Mouse (Mus musculus): ENCODE data around the gene Btg4.
"Not testable (repeated sequence)": the region's sequence is repeated elsewhere in the genome, so short reads cannot be mapped to it uniquely, and the experiment has no call there.

Gene Btg4

DNA sequence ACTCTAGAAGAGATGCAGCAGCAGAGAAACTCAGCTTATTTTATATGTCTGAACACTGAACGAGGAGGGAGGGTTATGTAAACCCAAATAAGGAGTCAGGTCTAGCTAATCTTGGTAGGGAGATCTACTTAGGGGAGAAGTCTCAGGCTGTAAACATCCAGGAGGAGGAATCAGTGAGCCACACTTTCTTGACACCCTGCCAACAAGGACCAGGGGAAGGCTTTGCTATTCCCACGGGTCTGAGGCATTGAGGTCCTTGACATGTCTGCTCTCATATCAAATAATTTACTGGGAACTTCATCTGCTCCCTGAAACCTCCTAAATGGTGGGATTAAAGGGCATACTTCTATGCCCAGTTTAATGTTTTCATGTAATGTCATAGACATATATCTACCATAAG is 35.6 kb downstream of the Btg4 start:
- no peak for DNase-seq

DNA sequence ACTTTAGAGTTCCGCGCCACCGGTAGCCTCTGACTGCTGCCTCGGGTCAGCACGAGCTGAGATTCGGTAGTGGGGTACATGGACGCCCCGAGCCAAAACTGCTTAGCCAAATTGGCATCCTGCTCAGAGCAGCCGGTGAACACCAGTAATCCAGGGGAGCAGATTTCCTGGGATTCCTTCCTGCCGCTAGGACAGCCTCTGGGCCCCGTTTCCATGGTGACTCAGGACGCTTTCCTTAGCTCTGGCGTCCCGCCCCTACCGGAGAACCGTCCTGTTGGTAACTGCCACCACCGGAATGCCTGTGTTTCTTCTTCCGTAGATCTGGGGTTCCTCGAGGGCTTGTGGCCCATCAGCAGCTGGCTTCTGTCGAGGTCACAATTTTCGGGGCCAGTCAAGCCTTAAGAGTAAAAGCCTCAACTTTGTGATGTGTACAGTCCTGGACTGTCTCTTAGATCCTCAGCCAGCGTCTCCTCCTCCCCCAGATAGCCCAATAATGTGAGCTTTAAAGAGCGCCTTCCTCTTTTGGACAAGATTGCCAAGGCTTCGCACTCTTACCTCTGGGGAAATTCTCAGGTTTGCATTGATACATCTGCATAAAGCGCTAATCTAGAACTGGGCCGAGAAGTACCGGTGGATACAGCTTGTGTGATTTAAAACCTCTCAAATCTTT is 41.2 kb downstream of the Btg4 start, which contains the start of gene 4833427G06Rik:
Gene 4833427G06Rik, minus strand, starts transcription at position 323 of the 670 bp plus-strand sequence.
- peak; percentile 32 for DNase-seq

DNA sequence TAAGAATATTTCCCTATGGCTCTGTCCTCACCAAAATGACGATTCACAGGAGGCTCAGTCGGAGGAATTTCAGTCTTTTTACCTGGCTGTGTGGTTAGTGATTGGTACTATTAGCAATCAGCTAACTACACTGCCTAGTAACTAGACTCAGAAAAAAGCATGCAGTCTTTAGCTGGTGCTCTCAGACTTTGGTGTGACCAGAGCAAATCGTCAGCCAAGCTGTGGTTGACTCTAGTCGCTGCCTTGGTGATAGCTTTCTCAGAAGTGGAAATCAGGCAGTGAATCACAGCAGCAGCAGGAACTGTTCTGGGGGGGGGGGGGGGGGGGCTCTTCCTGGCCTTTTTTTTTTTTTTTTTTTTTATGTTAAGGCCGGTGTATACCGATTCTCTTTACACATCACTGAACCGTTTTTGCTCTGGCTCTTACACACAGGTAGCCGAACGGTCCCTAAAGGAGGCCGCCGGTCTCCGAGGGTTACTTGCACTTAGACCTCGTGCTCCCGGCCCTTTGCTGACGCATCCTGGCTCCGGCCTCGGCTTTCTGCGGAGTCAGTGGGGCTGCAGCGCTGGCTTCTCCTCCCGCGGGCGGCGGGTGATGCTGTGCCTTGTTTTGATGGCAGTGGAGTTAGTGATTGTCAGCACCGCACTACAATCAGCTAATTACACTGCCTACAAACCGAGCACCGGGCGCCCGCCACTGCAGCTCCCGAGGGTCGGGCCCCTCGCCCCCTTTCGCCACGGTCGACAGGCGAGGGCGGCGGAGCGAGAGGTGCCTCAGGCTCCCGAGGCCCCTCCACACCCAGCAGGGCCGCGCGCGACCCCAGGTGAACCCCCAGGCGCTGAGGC is 42.5 kb downstream of the Btg4 start:
- DNase-seq = peak; percentile 14

DNA sequence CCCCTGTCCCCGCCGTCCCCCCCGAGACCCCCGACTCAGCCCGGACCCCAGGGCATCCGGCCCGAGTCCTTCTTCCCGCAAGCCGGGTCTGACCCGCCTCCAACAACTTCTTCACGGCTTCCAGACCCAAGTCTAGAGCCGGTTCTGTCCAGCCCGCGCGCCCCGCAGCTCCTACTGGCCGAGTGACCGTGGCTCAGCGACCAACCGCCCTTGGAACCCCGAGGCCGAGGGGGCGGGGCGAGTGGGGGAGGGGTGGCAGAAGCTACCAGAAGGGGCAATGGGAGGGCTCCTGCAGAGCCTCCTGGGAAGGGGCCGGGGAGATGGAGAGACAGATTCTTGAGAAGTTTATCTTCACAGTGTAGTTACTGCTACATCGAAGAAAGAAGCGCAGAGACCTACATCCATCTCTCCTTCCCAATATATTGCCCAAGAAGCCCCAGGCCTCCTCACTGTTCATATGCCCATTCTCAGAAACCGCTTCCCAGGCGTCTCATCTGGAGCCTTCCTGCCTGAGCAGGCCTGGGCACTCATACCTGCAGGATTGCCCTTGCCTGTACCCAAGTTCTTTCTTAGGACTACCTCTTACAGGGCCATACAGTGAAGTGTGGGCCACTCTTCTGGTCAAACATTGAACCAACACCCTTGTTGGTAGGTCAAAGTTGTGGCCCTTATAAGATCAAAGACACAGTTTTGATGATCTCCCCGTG is 43.3 kb downstream of the Btg4 start:
- DNase-seq = peak; percentile 12

DNA sequence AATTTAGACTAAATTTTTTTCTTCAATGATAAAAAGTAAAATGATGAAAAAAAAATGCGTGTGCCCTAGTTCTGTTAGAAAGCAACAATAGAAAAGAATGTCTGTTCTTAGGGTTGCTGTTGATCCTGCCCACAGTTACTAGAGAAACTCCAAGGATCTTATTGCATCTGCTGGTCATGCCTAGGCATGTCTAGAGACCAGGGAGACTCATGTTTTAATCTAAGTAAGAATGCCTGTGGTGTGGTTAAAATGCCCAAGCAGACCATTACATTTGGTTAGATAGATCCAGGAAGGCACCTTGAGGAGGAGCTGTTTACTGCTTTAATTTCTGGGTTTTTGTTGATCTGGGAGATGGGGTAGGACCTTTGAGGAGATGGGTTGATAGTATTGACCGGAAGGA is 45.0 kb downstream of the Btg4 start:
- no peak for DNase-seq

DNA sequence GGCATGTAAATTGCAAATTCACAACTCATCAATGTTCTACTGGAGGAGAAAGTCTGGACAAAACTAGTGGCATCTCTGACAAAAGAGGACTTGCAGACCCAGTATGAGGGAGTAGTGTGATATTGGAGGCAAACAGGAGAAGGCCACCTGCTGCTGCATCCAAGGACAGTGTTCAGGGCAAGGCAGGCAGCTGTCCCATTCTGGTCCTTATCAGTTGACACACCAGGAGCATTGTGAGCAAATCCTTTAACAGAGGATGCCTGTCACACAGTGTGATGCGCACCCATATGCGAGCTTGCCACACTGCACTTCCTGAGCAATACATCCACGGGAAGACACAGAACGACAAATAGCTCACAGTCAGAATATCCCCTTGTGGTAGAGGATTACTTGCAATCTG is 54.1 kb downstream of the Btg4 start:
- DNase-seq = no peak

DNA sequence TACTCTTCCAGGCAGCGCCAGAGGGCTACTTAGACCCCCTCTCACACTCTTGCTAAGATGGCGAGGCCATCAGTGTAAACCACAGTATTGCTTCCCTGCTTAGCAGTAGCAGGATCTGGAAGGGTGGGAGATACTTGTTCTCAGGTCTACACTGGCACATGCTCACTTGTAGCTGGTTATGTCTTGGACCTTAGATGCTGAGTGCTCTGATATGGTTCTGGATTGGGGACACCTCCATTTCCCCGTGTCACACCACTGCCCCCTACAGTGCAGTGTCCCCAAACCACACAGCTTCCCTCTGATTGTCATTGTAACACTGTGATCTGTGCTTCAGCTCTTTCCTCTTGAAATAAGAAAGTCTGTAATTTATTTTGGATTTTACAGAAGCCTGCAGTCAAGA is 76.3 kb downstream of the Btg4 start:
- no peak for DNase-seq

DNA sequence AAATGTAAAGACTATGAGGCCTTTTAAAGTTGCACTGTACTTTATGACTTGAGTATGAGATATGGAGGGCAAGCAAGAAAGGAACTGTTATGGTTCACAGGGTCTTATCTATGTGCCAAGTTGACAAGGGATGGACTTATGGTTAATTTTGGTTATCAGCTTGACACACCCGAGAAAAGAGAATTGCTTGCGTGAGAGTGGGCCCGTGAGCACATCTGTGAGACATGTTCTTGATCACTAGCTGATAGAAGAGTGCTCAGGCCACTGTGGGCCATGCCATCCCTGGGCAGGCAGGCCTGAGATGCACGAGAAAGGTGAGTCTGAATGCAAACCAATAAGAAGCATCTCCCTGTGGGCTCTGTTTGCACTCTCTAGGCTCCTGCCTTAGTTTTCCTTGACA is 76.7 kb downstream of the Btg4 start:
- no peak for DNase-seq

DNA sequence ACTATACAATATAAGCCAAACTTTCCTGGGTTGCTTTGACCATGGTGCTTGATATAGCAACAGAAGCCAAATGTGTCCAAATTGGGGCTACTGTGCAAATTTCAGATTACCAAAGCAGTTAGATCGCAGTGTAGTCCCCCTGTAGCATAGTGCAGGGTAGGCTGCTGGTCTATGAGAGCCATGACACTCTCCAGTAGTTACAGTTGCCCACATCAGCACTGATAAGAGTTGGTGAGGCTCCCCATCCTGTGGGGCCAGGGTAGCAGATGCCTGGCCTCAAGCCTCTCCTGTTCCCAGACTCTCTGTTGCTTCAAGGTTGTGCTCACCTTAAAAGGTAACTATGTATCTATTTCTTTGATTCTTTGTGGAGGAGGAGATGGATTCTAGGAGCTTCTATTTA is 77.1 kb downstream of the Btg4 start:
- DNase-seq = no peak

DNA sequence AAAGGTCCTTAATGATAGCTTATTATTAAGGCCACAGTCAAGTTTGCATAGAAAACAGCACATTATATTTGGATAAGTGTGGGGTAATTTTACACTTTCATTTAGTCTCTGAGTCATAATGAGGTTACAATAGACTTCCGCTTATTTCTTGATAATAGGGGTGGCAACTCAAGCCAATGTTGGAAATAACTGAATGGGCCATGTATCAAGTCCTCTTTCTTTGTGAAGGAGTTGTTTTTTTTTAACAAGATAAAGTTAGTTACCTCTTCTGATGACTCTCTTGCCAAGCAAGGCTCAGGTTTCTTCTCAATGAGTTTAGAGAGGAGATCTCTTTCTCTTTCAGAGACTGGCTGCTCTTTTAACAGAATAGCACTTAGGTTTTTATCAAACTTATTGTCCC is 77.6 kb downstream of the Btg4 start:
- DNase-seq = no peak

DNA sequence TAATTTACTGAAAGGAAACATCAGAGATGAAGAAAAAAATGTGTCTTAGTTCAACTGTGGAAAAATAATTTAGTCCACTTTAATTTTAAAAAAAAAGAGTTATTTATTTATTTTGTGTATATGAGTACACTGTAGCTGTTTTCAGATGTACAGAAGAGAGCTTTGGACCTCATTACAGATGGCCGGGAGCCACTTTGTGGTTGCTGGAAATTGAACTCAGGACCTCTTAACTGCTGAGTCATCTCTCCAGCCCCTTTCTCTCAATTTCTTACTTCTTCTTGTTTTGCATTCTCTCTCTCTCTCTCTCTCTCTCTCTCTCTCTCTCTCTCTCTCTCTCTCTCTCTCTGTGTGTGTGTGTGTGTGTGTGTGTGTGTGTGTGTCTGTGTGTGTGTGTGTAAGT is 78.7 kb downstream of the Btg4 start:
- DNase-seq = not testable (repeated sequence)

DNA sequence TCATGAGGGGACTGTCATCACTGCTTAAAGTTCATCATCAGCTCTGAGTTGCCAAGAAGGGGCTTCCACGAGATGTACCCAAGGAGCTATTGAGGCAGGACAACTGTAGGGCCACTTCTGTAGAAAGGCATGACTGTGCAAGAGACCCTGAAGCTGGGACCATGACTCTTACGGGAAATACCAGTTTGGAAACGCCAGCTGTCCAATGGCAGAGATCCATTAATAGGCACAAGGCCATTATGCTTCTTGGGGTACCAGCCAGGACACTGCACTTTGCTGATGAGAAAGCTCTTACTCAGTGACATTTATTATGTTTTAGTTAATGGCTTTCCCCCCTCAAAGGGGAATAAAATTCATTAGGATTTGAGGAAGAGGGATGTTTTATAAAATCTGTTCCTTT is 80.0 kb downstream of the Btg4 start:
- no peak for DNase-seq

DNA sequence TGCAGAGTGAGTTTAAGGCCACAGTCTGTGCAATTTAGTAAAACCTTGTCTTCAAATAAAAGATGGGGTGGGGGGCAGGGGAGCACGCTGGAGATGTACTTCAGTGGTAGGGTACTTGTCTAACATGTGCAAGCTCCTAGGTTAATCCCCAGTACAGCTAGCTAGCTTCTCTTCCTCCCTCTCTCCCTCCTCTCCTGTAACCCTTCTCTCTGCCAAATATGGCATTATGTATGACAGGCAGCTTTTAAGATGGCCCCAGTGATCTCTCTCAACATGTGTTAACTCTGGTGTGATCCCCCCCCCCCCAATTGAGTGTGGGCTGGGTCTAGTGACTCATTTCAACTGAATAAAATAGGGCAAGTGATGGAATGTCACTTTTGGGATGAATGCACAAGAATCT is 82.7 kb downstream of the Btg4 start:
- no peak for DNase-seq

DNA sequence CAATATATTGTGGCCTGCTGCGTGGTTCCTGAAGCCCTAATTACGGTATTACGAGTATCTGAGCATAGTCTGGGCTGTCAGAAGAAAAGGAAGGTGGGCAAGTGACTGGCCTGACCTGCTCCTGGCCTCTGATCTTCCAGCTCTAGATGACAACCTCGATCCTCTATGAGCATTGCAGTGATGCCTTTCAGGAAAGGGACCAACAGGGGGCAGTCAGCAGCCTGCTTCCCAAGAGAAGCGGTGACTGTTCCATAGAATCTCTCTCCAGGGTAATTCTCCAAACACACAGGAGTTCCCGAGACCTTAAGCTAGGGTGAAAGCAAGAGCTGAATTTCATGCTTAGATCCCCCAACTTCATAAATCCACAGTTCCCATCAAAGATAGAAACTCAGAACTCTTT is 83.5 kb downstream of the Btg4 start:
- DNase-seq = no peak

DNA sequence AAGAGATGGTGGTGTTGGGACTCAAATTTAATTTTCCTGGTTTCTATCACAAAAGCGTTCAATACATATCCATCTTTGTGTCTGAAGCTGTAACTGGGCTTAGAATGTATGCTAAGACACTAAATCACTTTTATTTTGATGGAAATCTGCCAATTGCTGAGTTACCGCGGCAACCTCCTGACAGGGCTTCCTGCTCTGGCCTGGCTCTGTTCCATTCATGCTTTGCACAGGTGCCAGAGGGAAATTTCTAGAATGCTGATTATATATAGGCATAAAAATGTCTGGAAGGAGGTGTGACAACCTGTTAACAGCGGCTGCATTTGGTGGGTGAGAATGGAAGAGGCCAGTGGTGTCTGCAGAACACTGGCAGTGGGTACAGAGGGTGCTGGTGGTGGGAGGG is 85.8 kb downstream of the Btg4 start:
- no peak for DNase-seq

DNA sequence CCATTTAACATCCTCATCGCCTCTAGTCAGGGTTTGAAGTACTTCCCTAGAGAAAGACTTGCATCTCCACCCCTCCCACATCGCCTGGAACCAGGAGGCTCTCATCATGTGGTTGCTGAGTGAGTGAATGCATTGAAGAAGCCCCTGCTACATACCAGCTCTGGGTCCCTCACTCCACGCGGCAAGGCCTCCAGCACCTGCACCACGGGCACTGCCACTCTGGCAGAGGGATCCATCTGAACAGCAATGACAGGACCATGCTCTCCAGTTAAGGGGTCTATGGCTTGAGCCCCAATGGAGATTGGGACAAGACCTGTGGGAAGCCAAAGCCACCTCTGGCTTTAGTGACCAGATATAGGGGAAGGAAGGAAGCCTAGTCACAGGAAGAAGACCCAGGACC is 86.6 kb downstream of the Btg4 start:
- DNase-seq = no peak

DNA sequence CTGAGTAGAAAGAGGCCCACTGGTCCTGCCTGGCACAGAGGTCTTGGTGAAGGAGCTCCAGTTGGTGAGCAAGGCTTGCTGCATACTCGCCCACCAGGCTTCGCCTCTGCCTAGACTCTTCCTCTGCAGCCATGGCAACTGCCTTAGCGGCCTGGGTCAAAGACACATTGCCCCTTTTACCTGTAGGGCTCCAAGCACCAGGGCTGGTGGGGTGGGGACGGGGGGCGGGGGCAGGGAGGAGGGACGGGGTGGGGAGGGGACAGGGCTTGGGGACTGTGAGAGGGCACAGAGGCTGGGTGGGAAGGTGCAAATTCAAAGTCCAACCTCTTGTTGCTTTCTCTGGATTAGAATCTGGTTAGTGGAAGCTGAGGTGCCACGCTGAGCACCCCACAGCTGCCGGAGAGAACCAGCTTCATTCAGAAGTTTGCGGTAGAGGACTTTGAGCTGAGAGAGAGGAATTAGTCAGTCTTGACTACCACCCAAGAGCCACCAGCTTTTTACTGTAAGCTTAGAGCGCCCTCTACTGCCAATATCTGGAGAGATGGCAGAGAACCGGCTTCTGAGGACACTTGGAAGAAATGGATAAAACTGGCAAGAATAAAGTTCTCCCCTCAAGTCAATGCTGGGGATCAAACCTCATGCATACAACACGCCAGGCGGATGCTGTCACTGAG is 91.5 kb downstream of the Btg4 start:
- DNase-seq = peak; percentile 43

DNA sequence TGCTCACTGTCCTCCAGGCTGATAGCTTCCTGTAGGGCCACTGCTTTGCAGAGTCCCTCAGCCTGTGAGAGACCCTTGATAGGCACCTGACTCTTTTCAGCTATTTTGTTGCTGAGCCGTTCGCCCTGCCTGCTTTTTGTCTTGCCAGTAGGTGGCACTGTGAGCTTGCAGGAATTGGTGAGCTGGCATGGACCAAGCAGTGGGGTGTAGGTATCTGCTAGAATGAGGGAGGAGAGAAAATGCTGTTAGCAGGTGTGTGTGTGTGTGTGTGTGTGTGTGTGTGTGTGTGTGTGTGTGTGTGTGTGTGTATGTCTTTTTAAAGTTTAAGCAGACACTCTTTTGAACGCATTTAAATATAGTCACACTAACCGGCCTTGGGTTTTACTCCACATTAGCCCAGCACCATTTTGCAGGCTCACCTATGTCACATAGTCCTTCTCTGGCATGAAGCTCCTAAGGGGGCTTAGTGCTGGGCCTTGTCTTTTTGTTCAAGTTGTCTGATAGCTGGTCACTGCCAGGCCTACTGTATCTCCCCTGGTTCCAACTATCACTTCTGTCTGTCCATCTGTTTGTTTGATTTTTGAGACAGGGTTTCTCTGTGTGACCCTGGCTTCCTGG is 101.2 kb downstream of the Btg4 start:
- peak; percentile 61 for DNase-seq

DNA sequence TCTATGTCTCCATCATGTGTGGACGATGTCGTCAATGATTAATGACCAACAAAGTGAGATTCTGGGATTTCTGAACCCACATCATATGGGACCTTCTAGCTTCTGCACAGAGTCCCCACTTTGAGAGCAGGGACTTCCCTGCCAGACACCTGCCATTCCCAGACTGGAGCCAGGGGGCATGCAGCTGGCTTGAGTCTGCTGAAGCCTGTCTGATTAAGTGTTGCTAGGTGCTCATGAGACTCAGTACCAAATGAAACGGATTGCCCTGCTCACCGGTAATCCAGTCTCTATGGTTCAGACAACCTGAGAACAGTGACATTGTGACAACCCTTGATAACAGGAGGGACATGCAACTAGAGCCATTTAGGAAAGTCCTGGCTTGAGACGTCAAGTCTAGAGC is 103.3 kb downstream of the Btg4 start:
- no peak for DNase-seq

DNA sequence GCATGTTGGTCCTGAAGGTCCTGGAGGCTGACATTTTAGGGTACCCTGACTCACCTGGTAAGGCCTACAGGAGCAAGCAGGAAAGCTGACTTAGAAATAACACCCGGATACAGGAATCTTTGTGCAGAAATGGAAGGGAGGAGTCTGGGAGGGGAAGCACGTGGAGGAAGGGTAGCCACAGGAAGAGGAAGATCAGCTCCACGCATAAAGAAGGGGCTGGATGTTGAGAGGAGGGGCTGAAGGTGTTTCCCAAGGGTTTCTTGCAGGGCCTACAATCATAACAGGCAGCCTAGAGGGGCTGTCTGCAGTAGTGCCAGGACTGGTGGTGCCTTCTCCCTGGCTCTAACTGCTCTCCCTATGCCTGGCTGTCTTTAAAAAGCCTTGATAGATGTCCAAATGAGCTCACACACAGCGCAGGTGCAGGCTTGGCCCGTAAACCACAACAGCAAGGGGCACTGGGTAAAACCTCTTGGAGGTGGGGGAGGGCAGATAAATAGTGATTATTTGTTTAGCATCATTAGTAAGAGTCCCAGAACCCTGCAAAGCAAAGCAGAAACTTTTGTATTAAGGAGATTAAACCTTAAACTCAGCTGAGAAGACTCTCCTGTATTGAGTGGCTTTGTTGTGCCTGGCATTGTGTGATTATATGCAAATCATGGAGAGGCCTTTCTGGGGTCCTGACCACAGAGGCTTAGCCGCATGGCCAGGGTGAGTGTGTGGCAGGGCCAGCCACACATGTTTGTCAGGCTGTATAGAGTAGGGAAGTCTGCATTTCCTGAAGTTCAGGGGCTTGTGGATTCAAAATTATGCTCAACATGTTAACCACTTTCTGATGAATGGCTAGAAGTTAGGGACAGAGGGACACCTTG is 104.8 kb downstream of the Btg4 start, which contains the start of gene Gm32742:
Gene Gm32742, minus strand, starts transcription at position 206 of the 869 bp plus-strand sequence.
- no peak for DNase-seq

DNA sequence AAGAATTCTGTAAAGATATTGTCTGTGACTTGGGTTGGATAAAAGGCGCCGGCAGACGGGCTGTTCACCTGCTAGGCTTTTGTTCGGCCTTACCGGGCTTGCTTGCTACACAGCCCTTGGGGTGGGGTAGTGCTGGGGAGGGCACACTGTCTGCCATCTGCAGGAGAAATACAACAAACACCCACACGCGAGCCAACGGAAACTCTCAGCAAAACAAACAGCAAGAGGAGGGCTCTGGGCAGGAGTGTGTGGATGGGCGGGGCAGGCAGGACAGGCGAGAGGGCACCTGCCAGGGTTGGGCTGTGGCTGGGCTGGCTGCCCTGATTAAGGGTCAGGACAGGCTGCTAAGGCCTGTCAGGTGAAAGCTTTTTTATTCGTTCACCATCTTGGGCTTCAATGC is 107.3 kb downstream of the Btg4 start:
- no peak for DNase-seq

DNA sequence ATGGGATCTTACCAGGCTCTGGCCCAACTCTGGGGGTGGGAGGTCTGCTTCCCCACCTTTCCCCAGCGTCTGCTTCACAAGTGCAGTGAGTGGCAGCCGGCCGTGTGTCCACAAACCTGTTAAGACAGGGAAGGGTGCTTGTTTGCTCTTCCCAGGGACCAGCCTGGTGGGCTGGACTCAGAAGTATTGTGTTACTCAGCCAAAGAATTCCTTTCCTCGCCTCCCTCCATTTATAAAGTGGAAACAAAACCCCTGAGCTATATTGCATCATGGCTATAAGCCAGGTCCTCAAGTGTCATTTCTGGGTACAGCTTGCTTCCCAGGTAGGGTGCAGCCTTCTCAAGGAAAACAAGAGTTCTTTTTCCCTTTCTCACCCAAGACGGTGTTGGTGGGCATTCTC is 108.0 kb downstream of the Btg4 start:
- DNase-seq = no peak

All from kidney, adult 11 months (tissue).